Mouse (Mus musculus): ENCODE data around the gene Cdh4. TPM values are rescaled to one million over a fixed set of nuclear protein-coding genes. Genes with fewer than 3 reads are reported as not detected.

Gene Cdh4
- polyA plus RNA-seq, 1 experiment from 2014 or later = 2.6 TPM

DNA sequence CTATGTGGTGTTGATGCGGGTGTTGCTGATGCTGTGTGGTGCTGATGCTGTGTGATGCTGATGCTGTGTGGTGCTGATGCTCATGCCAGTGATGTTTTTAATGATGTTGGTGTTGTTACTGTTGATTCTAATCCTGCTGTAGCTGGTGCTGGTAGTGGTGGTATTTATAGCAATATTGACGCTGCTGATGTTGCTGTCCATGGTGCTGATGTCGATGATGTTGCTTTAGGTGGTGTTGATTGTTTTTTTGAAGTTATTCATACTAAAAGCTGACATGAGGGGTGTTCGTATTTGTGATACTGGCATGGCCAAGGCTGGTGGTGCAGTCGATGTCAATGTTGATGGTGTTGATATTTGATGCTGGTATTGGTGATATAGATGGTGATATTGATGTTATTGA is 173.7 kb downstream of the Cdh4 start:
- no peak overlapping the region for H3K9ac ChIP-seq
- ATAC-seq = no peak
- WGBS = 48% methylated on average over 5 of the region's 5 CpGs

DNA sequence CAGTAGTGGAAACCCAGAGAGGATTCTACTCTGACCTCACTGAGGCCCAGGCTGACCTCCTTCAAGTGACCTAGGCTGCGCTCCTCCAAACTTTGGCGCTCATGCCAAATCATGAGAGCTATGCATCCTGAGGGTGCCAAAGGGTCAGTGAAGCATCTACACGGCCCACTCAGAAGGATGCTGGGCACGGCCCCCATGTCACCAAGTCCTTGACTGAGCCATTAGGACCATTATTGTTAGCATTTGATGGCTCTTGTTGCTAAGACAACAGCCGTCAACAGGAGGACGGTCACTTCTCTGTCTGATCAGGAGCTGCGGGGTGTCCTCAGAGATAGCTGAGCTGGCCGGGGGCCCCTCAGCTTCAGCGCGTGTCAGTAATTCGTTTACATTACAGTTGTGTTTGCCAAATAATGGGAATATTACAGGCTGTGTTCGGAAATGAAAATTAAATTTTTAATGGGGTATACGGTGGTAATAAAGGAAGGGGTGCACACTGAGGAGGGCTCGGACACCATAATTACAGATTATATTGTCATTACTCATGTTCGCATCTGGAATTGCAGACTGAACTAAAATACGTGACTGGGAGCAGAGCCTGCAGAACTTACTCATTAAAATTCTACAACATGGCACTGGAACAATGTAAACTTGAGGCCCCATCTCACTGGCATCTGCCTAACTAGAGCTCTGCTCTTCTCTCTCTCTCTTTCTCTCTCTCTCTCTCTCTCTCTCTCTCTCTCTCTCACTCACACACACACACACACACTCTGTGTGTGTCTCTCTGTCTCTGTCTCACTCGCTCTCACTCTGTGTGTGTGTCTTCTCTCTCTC is 181.6 kb downstream of the Cdh4 start:
- no peaks in the 10 kb centered on the region for H3K27me3 ChIP-seq (replicated peaks)
- no peaks in the 10 kb centered on the region for H3K9me3 ChIP-seq
- no peak overlapping the region for H3K4me3 ChIP-seq (replicated peaks)
- no peak overlapping the region for H3K9ac ChIP-seq
- no peaks in the 10 kb centered on the region for H3K36me3 ChIP-seq
- H3K4me1 ChIP-seq (replicated peaks) = no peaks in the 10 kb centered on the region
- H3K4me2 ChIP-seq (replicated peaks) = no peak overlapping the region
- WGBS = 68% methylated on average over 17 of the region's 17 CpGs
- no peak for ATAC-seq
- no peak overlapping the region for H3K27ac ChIP-seq

More for the DNA sequence above, 173.7 kb downstream of the Cdh4 start:
- H3K4me1 ChIP-seq (replicated peaks) = no peaks in the 10 kb centered on the region
- no peaks in the 10 kb centered on the region for H3K36me3 ChIP-seq
- H3K27me3 ChIP-seq (replicated peaks) = no peaks in the 10 kb centered on the region
- H3K27ac ChIP-seq = no peak overlapping the region
- no peak overlapping the region for H3K4me3 ChIP-seq (replicated peaks)
- H3K4me2 ChIP-seq (replicated peaks) = no peak overlapping the region
- H3K9me3 ChIP-seq = no peaks in the 10 kb centered on the region

GRCm38 (mm10) chr2:179627563-179627962 is 185.3 kb downstream of the Cdh4 start:
- no peaks in the 10 kb centered on the region for H3K9me3 ChIP-seq
- no peaks in the 10 kb centered on the region for H3K4me1 ChIP-seq (replicated peaks)
- no peaks in the 10 kb centered on the region for H3K27me3 ChIP-seq (replicated peaks)
- no peak overlapping the region for H3K27ac ChIP-seq
- H3K9ac ChIP-seq = no peak overlapping the region
- no peak for ATAC-seq
- no peak overlapping the region for H3K4me2 ChIP-seq (replicated peaks)
- no peaks in the 10 kb centered on the region for H3K36me3 ChIP-seq
- 71% methylated on average over 2 of the region's 2 CpGs for WGBS
- H3K4me3 ChIP-seq (replicated peaks) = no peak overlapping the region

- Histone ChIP-seq H3K4me2 (replicated peaks) (no peak overlapping the region), H3K4me1 (replicated peaks) (no peaks in the 10 kb centered on the region), H3K4me3 (replicated peaks) (no peak overlapping the region), H3K27me3 (replicated peaks) (no peaks in the 10 kb centered on the region), H3K36me3 (no peaks in the 10 kb centered on the region), H3K9ac (no peak overlapping the region), H3K9me3 (no peaks in the 10 kb centered on the region), H3K27ac (no peak overlapping the region)
- no peak for ATAC-seq
- WGBS = 50% methylated on average over 10 of the region's 10 CpGs
Observed at GRCm38 (mm10) chr2:179630720-179631119, 188.5 kb downstream of the Cdh4 start.

- no peak overlapping the region for H3K4me2 ChIP-seq (replicated peaks)
- H3K9ac ChIP-seq = no peak overlapping the region
- no peak overlapping the region for H3K4me3 ChIP-seq (replicated peaks)
- 76% methylated on average over 15 of the region's 15 CpGs for WGBS
- H3K27ac ChIP-seq = no peak overlapping the region
- no peaks in the 10 kb centered on the region for H3K9me3 ChIP-seq
- no peaks in the 10 kb centered on the region for H3K27me3 ChIP-seq (replicated peaks)
- ATAC-seq = no peak
- H3K36me3 ChIP-seq = no peaks in the 10 kb centered on the region
- no peaks in the 10 kb centered on the region for H3K4me1 ChIP-seq (replicated peaks)
Observed at GRCm38 (mm10) chr2:179640576-179641301, 198.5 kb downstream of the Cdh4 start.

GRCm38 (mm10) chr2:179648573-179649263 is 206.5 kb downstream of the Cdh4 start:
- H3K4me1 ChIP-seq (replicated peaks) = no peaks in the 10 kb centered on the region
- no peak overlapping the region for H3K4me3 ChIP-seq (replicated peaks)
- H3K9me3 ChIP-seq = no peaks in the 10 kb centered on the region
- no peak overlapping the region for H3K27ac ChIP-seq
- no peak for ATAC-seq
- H3K36me3 ChIP-seq = no peaks in the 10 kb centered on the region
- 85% methylated on average over 20 of the region's 20 CpGs for WGBS
- H3K27me3 ChIP-seq (replicated peaks) = no peaks in the 10 kb centered on the region
- no peak overlapping the region for H3K4me2 ChIP-seq (replicated peaks)
- no peak overlapping the region for H3K9ac ChIP-seq

DNA sequence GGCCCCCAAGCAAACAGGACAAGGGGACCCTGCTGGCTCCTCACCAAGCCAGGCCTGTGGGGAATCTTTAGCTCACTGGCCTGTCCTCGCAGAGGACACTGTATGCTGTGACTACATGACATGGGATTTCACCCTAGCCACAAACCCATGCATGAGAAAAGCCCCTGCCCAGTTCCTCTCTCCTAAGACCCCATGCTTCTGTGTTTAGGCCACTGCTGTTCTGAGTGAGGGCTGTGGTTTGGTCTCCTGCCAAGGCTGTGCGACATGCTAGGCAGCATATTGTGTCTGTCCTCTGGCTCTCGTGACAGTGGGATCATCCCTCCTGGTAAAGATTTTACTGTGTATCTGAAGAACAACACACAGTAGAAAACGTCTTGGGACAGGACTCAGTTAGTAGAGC is 207.1 kb downstream of the Cdh4 start:
- H3K4me2 ChIP-seq (replicated peaks) = no peak overlapping the region
- ATAC-seq = no peak
- WGBS = 63% methylated on average over 4 of the region's 4 CpGs

GRCm38 (mm10) chr2:179650168-179650567 is 207.9 kb downstream of the Cdh4 start:
- no peaks in the 10 kb centered on the region for H3K4me1 ChIP-seq (replicated peaks)
- no peak overlapping the region for H3K9ac ChIP-seq
- 89% methylated on average over 9 of the region's 9 CpGs for WGBS
- no peaks in the 10 kb centered on the region for H3K9me3 ChIP-seq
- H3K36me3 ChIP-seq = no peaks in the 10 kb centered on the region
- H3K4me3 ChIP-seq (replicated peaks) = no peak overlapping the region
- no peak for ATAC-seq
- H3K27ac ChIP-seq = no peak overlapping the region
- no peak overlapping the region for H3K4me2 ChIP-seq (replicated peaks)
- H3K27me3 ChIP-seq (replicated peaks) = no peaks in the 10 kb centered on the region

More for the DNA sequence above, 207.1 kb downstream of the Cdh4 start:
- Histone ChIP-seq H3K9me3 (no peaks in the 10 kb centered on the region), H3K4me1 (replicated peaks) (no peaks in the 10 kb centered on the region), H3K27me3 (replicated peaks) (no peaks in the 10 kb centered on the region), H3K9ac (no peak overlapping the region), H3K36me3 (no peaks in the 10 kb centered on the region), H3K4me3 (replicated peaks) (no peak overlapping the region), H3K27ac (no peak overlapping the region)

DNA sequence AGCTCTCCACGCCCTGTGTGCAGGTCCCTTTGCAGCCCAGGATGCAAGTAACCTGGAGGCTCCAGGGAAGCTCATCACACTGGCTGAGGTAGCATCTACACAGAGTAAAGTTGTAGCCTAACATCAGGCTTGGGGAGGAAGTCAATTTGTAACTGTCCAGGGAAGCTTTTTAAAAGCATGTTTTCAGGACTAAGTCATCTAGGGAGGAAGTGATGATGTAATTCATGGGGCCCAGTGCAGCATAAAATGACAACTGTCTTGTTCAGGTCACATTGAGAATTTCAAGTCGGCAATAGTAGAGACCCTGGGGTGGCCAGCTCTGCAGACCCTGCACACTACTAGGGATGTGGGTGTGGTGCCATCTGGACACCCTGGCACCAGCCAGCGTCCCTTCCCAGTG is 213.3 kb downstream of the Cdh4 start:
- Histone ChIP-seq H3K4me1 (replicated peaks) (no peaks in the 10 kb centered on the region), H3K4me2 (replicated peaks) (no peak overlapping the region), H3K9me3 (no peaks in the 10 kb centered on the region), H3K36me3 (no peaks in the 10 kb centered on the region), H3K27ac (no peak overlapping the region), H3K27me3 (replicated peaks) (no peaks in the 10 kb centered on the region), H3K9ac (no peak overlapping the region), H3K4me3 (replicated peaks) (no peak overlapping the region)
- no peak for ATAC-seq
- 74% methylated on average over 3 of the region's 3 CpGs for WGBS

DNA sequence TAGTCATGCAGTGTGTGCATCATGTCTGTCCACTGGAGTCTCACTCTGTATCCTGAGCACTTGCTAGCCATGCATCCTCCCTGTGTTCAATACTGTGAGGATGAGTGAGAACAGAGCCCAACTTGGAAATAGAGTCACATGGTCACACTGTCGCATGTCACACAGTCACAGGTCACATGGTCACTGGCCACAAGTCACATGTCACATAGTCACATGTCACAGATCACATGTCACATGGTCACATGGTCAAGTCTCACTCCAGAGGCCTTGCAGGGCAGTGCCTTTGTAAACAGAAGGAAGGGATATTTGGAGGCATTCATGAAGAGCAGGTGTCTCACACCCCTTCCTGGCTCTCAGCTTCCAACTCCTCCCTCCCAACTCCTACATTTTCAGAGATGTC is 217.0 kb downstream of the Cdh4 start:
- Histone ChIP-seq H3K9me3 (no peaks in the 10 kb centered on the region), H3K27me3 (replicated peaks) (peaks cover 3% of the 10 kb centered on the region; the same call in 1 of the 2 replicates), H3K36me3 (no peaks in the 10 kb centered on the region), H3K4me2 (replicated peaks) (no peak overlapping the region), H3K27ac (no peak overlapping the region), H3K4me3 (replicated peaks) (no peak overlapping the region), H3K4me1 (replicated peaks) (peaks cover 8% of the 10 kb centered on the region; the same call in 1 of the 2 replicates), H3K9ac (no peak overlapping the region)
- 82% methylated on average over 1 of the region's 1 CpGs for WGBS
- no peak for ATAC-seq

DNA sequence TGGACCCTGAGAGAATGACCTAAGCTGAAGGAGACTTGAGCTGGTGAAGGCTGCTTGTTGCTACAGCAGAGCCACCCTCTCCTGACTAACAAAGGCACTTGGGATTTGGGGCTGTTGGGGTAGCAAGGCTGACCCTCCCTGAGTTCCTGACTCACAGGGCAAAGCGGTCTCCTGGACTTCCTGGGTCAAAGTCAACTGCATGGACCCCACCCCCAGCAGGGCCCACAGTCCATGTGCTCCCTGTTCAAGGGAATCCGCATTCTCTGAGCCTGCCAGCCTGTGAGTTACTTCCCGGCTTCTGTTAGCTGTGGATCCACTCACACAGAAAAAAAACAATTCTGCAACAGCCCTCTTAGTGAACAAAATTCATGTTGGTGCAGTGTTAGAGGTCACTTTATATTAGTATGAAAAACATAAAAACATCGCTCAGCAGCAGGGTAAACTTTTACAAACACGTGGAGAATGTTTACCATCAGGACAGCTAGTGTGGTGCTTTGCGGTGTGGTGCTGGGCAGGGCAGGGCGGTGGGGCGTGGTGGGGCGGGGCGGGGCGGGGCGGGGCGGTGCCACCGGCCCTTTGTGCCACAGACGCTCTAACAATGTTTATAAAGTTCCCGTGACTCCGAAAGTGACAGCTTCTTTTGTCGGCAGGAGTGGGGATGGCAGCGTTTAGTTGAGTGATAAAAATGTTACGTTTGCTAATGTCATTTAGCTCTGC is 219.9 kb downstream of the Cdh4 start:
- Histone ChIP-seq H3K36me3 (no peaks in the 10 kb centered on the region), H3K27me3 (replicated peaks) (peaks cover 3% of the 10 kb centered on the region; the same call in 1 of the 2 replicates), H3K4me3 (replicated peaks) (no peak overlapping the region), H3K4me2 (replicated peaks) (peak overlapping the region; percentile 45), H3K27ac (no peak overlapping the region), H3K4me1 (replicated peaks) (peaks cover 8% of the 10 kb centered on the region; the same call in 1 of the 2 replicates), H3K9me3 (no peaks in the 10 kb centered on the region), H3K9ac (no peak overlapping the region)
- WGBS = 2% methylated on average over 20 of the region's 20 CpGs
- peak; percentile 84 for ATAC-seq

GRCm38 (mm10) chr2:179662739-179663138 is 220.5 kb downstream of the Cdh4 start:
- Histone ChIP-seq H3K9ac (no peak overlapping the region), H3K4me3 (replicated peaks) (no peak overlapping the region), H3K9me3 (no peaks in the 10 kb centered on the region), H3K36me3 (no peaks in the 10 kb centered on the region), H3K4me2 (replicated peaks) (peak overlapping the region; percentile 45), H3K27me3 (replicated peaks) (peaks cover 3% of the 10 kb centered on the region; the same call in 1 of the 2 replicates), H3K27ac (no peak overlapping the region), H3K4me1 (replicated peaks) (peaks cover 8% of the 10 kb centered on the region; the same call in 1 of the 2 replicates)
- WGBS = 11% methylated on average over 9 of the region's 9 CpGs
- ATAC-seq = peak; percentile 69

Data from intestine, embryonic 15.5 days (tissue).